In the genomic region with DNA sequence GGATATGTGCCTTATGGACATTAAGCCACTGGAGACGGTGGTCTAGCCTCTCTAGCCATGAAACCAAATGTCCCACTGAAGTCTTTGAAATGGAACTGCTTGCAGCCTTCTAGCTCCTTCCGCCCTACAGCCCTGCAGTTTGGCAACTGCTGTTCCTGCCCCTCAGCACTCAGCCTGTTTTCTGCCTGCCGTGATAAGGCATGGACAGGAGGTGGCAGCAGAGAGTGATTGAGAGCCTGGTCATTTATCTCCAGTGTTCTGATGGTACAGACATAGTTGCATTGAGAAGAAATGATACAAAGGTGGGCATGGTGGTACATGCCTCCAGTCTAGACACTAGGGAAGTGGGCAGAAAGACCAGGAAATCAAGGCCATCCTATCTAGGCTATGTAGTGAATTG, we compare ENCODE assay signal across 8 mouse cellular contexts. TPM values are rescaled to one million over a fixed set of nuclear protein-coding genes. Genes with fewer than 3 reads are reported as not detected.
DNase-seq lines count a peak whose midpoint lies in the region; ATAC-seq and TF ChIP-seq lines count a peak whose summit lies in the region.

No protein-coding gene starts in this region.

- H3K36me3 ChIP-seq in kidney, embryonic 16.5 days (ENCODE audit: insufficient read depth, low read length), result no peaks in the 10 kb centered on the region
- H3K36me3 ChIP-seq in liver, embryonic 14.5 days (replicated peaks; ENCODE audit: control insufficient read depth, insufficient read depth, low read depth), result no peaks in the 10 kb centered on the region

- H3K9ac ChIP-seq in kidney, embryonic 16.5 days (replicated peaks; ENCODE audit: low read length), result no peak overlapping the region
- H3K9ac ChIP-seq in liver, embryonic 14.5 days (replicated peaks), result no peak overlapping the region

- no peaks in the 10 kb centered on the region for H3K9me3 ChIP-seq in kidney, embryonic 16.5 days (ENCODE audit: low read length)
- H3K9me3 ChIP-seq in liver, embryonic 14.5 days (ENCODE audit: control insufficient read depth, low read length), result no peaks in the 10 kb centered on the region

- peak; percentile 95 for TF ChIP-seq CTCF in liver, embryonic 14.5 days (IDR thresholded peaks at IDR 0.05; ENCODE audit: low read depth)
- TF ChIP-seq CTCF in olfactory bulb, adult 2 months (IDR thresholded peaks at IDR 0.05; ENCODE audit: insufficient read depth, low read depth, low read length), result peak; percentile 51; the same call in 1 of the 2 replicates

- no peak for TF ChIP-seq POLR2A in olfactory bulb, adult 2 months (IDR thresholded peaks at IDR 0.05; ENCODE audit: insufficient read depth, low read depth, low read length)

- no peak overlapping the region for H3K4me2 ChIP-seq in kidney, embryonic 16.5 days (replicated peaks; ENCODE audit: low read depth, low read length)
- no peak overlapping the region for H3K4me2 ChIP-seq in liver, embryonic 14.5 days (ENCODE audit: low read depth)

- no peak overlapping the region for H3K4me3 ChIP-seq in kidney, embryonic 16.5 days (ENCODE audit: low read length)
- no peak overlapping the region for H3K4me3 ChIP-seq in liver, embryonic 14.5 days (ENCODE audit: insufficient read depth in 1 of 2, low read depth in 2 of 2, low read length in 2 of 2)
- H3K4me3 ChIP-seq in olfactory bulb, adult 2 months (ENCODE audit: insufficient read depth, low read depth, low read length), result no peak overlapping the region

- no peak overlapping the region for H3K27ac ChIP-seq in kidney, embryonic 16.5 days (ENCODE audit: low read length)
- H3K27ac ChIP-seq in liver, embryonic 14.5 days, result no peak overlapping the region
- H3K27ac ChIP-seq in olfactory bulb, adult 2 months (ENCODE audit: insufficient read depth, low read depth, low read length), result no peak overlapping the region

- H3K27me3 ChIP-seq in kidney, embryonic 16.5 days (ENCODE audit: insufficient read depth, low read length), result no peaks in the 10 kb centered on the region
- no peaks in the 10 kb centered on the region; the same call in none of the 2 replicates for H3K27me3 ChIP-seq in liver, embryonic 14.5 days (ENCODE audit: control insufficient read depth, insufficient read depth, low read length)

- ATAC-seq in kidney, embryonic 16.5 days (ENCODE audit: low FRiP score, low TSS enrichment), result peak; percentile 49; the same call in 1 of the 2 replicates
- peak; percentile 39; the same call in 1 of the 2 replicates for ATAC-seq in liver, embryonic 14.5 days (ENCODE audit: insufficient read depth)

- 12% methylated on average over 3 of the region's 3 CpGs for WGBS in kidney, embryonic 16.5 days
- 15% methylated on average over 3 of the region's 3 CpGs for WGBS in liver, embryonic 14.5 days (ENCODE audit: insufficient replicate concordance)
- 14% methylated on average over 3 of the region's 3 CpGs for WGBS in olfactory bulb, adult 2 months

- no peaks in the 10 kb centered on the region for H3K4me1 ChIP-seq in kidney, embryonic 16.5 days (ENCODE audit: insufficient read depth, low read length)
- H3K4me1 ChIP-seq in liver, embryonic 14.5 days (replicated peaks; ENCODE audit: control insufficient read depth in 2 of 2, insufficient read depth in 2 of 2, low read length in 1 of 2), result no peaks in the 10 kb centered on the region
- H3K4me1 ChIP-seq in olfactory bulb, adult 2 months (ENCODE audit: control insufficient read depth, insufficient read depth, low read length), result no peaks in the 10 kb centered on the region

- DNase-seq in B cell, adult 2 months, result peak; percentile 76 to 80
- peak; percentile 63 for DNase-seq in R1 (ENCODE audit: low read depth, low spot score)
- DNase-seq in cerebellum, postnatal 10 days, result peak; percentile 89 to 91
- DNase-seq in gastrocnemius, adult 18-20 months (ENCODE audit: low spot score), result peak; percentile 75
- peak; percentile 35 to 48 (median 47) for DNase-seq in liver, embryonic 14.5 days (ENCODE audit: low read depth in 3 of 3, low spot score in 3 of 3)
- DNase-seq in thymus, adult 18-20 months, result peak; percentile 26 to 36

- no peak for TF ChIP-seq EP300 in liver, embryonic 14.5 days (IDR thresholded peaks at IDR 0.05; ENCODE audit: low read depth)

RNA-seq across cellular contexts. Expression of gene Tm9sf4, which starts 13.4 kb away (rescaled TPM):
- 10 to 100 TPM; 27.0 to 30.3 TPM for total RNA-seq in gastrocnemius, adult 18-20 months (2021)
- 102 and 108 TPM in 2 replicates for polyA plus RNA-seq in kidney, embryonic 16.5 days (2015; fragmentation: Nextera tagmentation; extraction: Ambion mirVana)
- 13.0 TPM in 2 replicates for polyA plus RNA-seq in liver, embryonic 14.5 days (2012; rRNA removed)
- 23.7 and 32.4 TPM in 2 replicates for polyA plus RNA-seq in liver, embryonic 14.5 days (2014; fragmentation: Nextera tagmentation; extraction: Ambion mirVana)
- polyA plus RNA-seq in olfactory bulb, adult 2 months (2012; ENCODE audit: insufficient read depth, insufficient read length, low replicate concordance, missing spikeins), result not detected in 2 replicates

RNA-seq across cellular contexts. Expression of gene Hck, which starts 39.4 kb away (rescaled TPM):
- total RNA-seq in gastrocnemius, adult 18-20 months (2021), result under 1 TPM; 0.18 to 0.28 TPM
- 6.3 and 6.6 TPM in 2 replicates for polyA plus RNA-seq in kidney, embryonic 16.5 days (2015; fragmentation: Nextera tagmentation; extraction: Ambion mirVana)
- 5.9 and 6.0 TPM in 2 replicates for polyA plus RNA-seq in liver, embryonic 14.5 days (2012; rRNA removed)
- 6.9 and 7.8 TPM in 2 replicates for polyA plus RNA-seq in liver, embryonic 14.5 days (2014; fragmentation: Nextera tagmentation; extraction: Ambion mirVana)
- polyA plus RNA-seq in olfactory bulb, adult 2 months (2012; ENCODE audit: insufficient read depth, insufficient read length, low replicate concordance, missing spikeins), result not detected in 2 replicates

Comparison
In these comparisons a context has a peak if more than half of its experiments do, and no peak if none do; other contexts are left out.
1. DNase-seq: peak in every context shown above with its lines; median percentile 90 in cerebellum, postnatal 10 days; 78 in B cell, adult 2 months; 75 in gastrocnemius, adult 18-20 months; 63 in R1; 47 in liver, embryonic 14.5 days; 31 in thymus, adult 18-20 months.